Mouse (Mus musculus) myocyte (in vitro differentiated cells): ENCODE data around the gene Nrd1.

Experiments used
- MYOG ChIP-seq, 3 experiments: IDR thresholded peaks; one replicate each; pipeline ENCODE4 v1.6.1; 2011; ENCODE audit warnings: control low read depth in 2 of 3, low read depth in 2 of 3, mild to moderate bottlenecking in 2 of 3; ENCODE audit not compliant: insufficient read length in 2 of 3, control insufficient read depth in 1 of 3, insufficient read depth in 1 of 3
- POLR2A ChIP-seq: IDR thresholded peaks from one replicate; pipeline ENCODE4 v1.6.1; 2011; ENCODE audit warnings: low read depth, mild to moderate bottlenecking, control low read depth, moderate library complexity; ENCODE audit not compliant: insufficient read length
- POLR2AphosphoS2 ChIP-seq: IDR thresholded peaks from one replicate; pipeline ENCODE4 v1.6.1; 2011; ENCODE audit warnings: low read depth, control low read depth; ENCODE audit not compliant: insufficient read length

DNA sequence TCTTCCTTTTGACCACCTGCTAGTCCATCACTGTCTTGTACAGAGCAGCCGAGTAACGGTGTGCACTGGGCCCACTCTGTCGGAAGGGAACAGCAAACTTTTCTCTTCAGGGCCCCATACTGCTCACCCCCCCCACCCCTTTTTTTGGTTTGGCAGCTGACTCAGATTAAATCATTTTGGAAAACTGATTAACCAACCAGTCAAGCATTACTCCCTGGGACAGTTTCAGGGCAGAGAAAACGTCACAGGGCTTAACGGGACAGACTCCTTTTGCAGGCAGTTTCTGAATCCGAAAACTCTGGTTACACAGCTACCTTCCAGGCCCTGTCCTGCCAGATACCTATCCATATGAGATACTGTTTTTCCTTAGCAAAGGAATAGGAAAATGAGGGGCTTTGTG lies 64.5 kb downstream of the Nrd1 start:
- TF ChIP-seq POLR2A (no peak), MYOG (IDR thresholded peaks at IDR 0.05; ENCODE audit: control insufficient read depth in 1 of 3, insufficient read depth in 1 of 3, insufficient read length in 2 of 3, low read depth in 2 of 3) (no peak), POLR2AphosphoS2 (no peak)
